Mouse (Mus musculus) kidney, adult 2 months (tissue): ENCODE results near the gene Pdzrn3.

Experiments
- CTCF ChIP-seq: fragments of 200-500 bp; conservative IDR thresholded peaks from 2 replicates; pipeline ENCODE4 v1.5.1; 2011; ENCODE audit warnings: low read depth, mild to moderate bottlenecking, control low read depth, low read length, moderate library complexity, mixed read lengths; ENCODE audit not compliant: insufficient read depth, insufficient read length
- POLR2A ChIP-seq: fragments of 200-500 bp; IDR thresholded peaks from one replicate; pipeline ENCODE4 v1.6.1; 2011; ENCODE audit warnings: low read depth, low read length, control low read depth

DNA sequence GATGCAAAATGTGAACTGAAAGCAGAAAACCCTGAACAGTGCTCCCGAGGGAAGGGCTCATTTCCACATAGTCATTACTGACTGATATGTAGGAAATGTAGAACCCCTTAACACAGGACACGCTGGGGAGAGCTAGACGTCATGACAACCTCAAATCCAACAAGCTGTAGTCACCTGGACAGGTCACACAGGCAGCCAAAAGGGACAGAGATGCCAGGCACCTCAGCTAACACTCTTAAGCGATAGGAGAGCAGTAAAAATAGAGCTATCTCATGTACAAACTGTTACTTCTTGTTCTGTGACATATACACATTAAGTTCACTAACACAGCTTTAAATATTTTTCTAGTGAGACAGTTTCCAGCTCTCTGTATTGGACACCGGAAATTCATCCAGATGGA lies 15.0 kb downstream of the Pdzrn3 start:
- TF ChIP-seq CTCF (no peak), POLR2A (no peak)
